Mouse (Mus musculus) CH12.LX (cell line): Measurements from ENCODE around the gene Zbtb22. TPM values are rescaled to one million over a fixed set of nuclear protein-coding genes. Genes with fewer than 3 reads are reported as not detected.
A peak's percentile ranks its signal among the peaks of the same experiment; 100 is the strongest.

ENCODE experiments used
- DNase-seq: peaks from one replicate; pipeline ENCODE4 v3.0.0-alpha.2; 2013; ENCODE audit errors: extremely low read depth
- H3K27ac ChIP-seq: 2 replicates; pipeline ENCODE4 v1.5.1; 2012; ENCODE audit warnings: low read depth, mild to moderate bottlenecking, control low read depth, moderate library complexity; ENCODE audit not compliant: insufficient read depth
- H3K27me3 ChIP-seq: replicated peaks from 2 replicates; pipeline ENCODE3; 2012; ENCODE audit warnings: inconsistent platforms
- H3K36me3 ChIP-seq, 2 experiments: replicated peaks in 1 of 2; 2 replicates each; pipeline versions ENCODE3 to v1.6.1; 2012; ENCODE audit warnings: inconsistent platforms in 1 of 2, low read length in 1 of 2, mild to moderate bottlenecking in 1 of 2, mixed read lengths in 1 of 2, moderate library complexity in 1 of 2; ENCODE audit not compliant: control insufficient read depth in 1 of 2, insufficient read depth in 1 of 2
- H3K4me1 ChIP-seq, 2 experiments: 2 replicates each; pipeline ENCODE4 v1.6.1; 2012; ENCODE audit warnings: inconsistent platforms in 1 of 2, moderate library complexity in 1 of 2; ENCODE audit not compliant: insufficient read depth in 2 of 2, control insufficient read depth in 1 of 2
- H3K4me2 ChIP-seq: 2 replicates; pipeline ENCODE4 v1.6.1; 2012; ENCODE audit warnings: low read depth, mild to moderate bottlenecking, control low read depth; ENCODE audit not compliant: poor library complexity, insufficient read depth, severe bottlenecking
- H3K4me3 ChIP-seq, 3 experiments: fragments of 150-350 bp in 1 of 3; sonication (generic) in 1 of 3; replicated peaks in 1 of 3; 2 replicates each; pipeline versions ENCODE3 to v1.5.1; 2011 to 2012; ENCODE audit warnings: low read depth in 2 of 3, low read length in 2 of 3, mild to moderate bottlenecking in 2 of 3, moderate library complexity in 2 of 3, control low read depth in 1 of 3, improper control_type of control experiment in 1 of 3, inconsistent platforms in 1 of 3, mixed read lengths in 1 of 3; ENCODE audit not compliant: poor library complexity in 1 of 3
- H3K79me2 ChIP-seq: replicated peaks from 2 replicates; pipeline ENCODE4 v1.6.1; 2012; ENCODE audit warnings: mild to moderate bottlenecking, moderate library complexity; ENCODE audit not compliant: control insufficient read depth, poor library complexity, insufficient read depth, severe bottlenecking; ENCODE audit errors: extremely low read depth
- H3K9ac ChIP-seq: 2 replicates; pipeline ENCODE4 v1.6.1; 2012; ENCODE audit warnings: low read depth, mild to moderate bottlenecking, control low read depth, moderate library complexity; ENCODE audit not compliant: insufficient read depth
- H3K9me3 ChIP-seq: replicated peaks from 2 replicates; pipeline ENCODE3; 2012; ENCODE audit warnings: low read length, inconsistent platforms, mixed read lengths
- BHLHE40 ChIP-seq: IDR thresholded peaks from 2 replicates; pipeline ENCODE4 v1.6.1; 2011; ENCODE audit warnings: mild to moderate bottlenecking, low read depth, low read length, improper control_type of control experiment
- CHD2 ChIP-seq: IDR thresholded peaks from 2 replicates; pipeline ENCODE4 v1.6.1; 2011; ENCODE audit warnings: low read length, improper control_type of control experiment
- CTCF ChIP-seq, 2 experiments: IDR thresholded peaks in 1 of 2; conservative IDR thresholded peaks in 1 of 2; 2 replicates each; pipeline ENCODE4 v1.5.1; 2011 to 2012; ENCODE audit warnings: low read depth in 2 of 2, low read length in 2 of 2, improper control_type of control experiment in 1 of 2, inconsistent platforms in 1 of 2, mild to moderate bottlenecking in 1 of 2, moderate library complexity in 1 of 2
- ELF1 ChIP-seq: IDR thresholded peaks from 2 replicates; pipeline ENCODE4 v1.6.1; 2014; ENCODE audit warnings: low read depth, mild to moderate bottlenecking, inconsistent platforms, low read length, improper control_type of control experiment
- GABPA ChIP-seq: IDR thresholded peaks from 2 replicates; pipeline ENCODE4 v1.6.1; 2012; ENCODE audit warnings: low read depth, low read length, improper control_type of control experiment, inconsistent platforms; ENCODE audit not compliant: insufficient replicate concordance
- IRF4 ChIP-seq: IDR thresholded peaks from 2 replicates; pipeline ENCODE4 v1.6.1; 2014; ENCODE audit warnings: low read depth, mild to moderate bottlenecking, inconsistent platforms, low read length, improper control_type of control experiment
- JUN ChIP-seq: IDR thresholded peaks from 2 replicates; pipeline ENCODE4 v1.6.1; 2011; ENCODE audit warnings: low read depth, mild to moderate bottlenecking, low read length, improper control_type of control experiment, moderate library complexity; ENCODE audit not compliant: insufficient read depth
- JUND ChIP-seq: conservative IDR thresholded peaks from 2 replicates; pipeline ENCODE4 v1.6.1; 2011; ENCODE audit warnings: low read depth, low read length, improper control_type of control experiment
- MAFK ChIP-seq: IDR thresholded peaks from 2 replicates; pipeline ENCODE4 v1.6.1; 2011; ENCODE audit warnings: low read length, improper control_type of control experiment; ENCODE audit not compliant: insufficient replicate concordance
- MAX ChIP-seq: IDR thresholded peaks from 2 replicates; pipeline ENCODE4 v1.6.1; 2011; ENCODE audit warnings: low read length, improper control_type of control experiment
- MAZ ChIP-seq: IDR thresholded peaks from 2 replicates; pipeline ENCODE4 v1.6.1; 2012; ENCODE audit warnings: low read depth, mild to moderate bottlenecking, inconsistent platforms, low read length, improper control_type of control experiment, moderate library complexity
- MXI1 ChIP-seq: IDR thresholded peaks from 2 replicates; pipeline ENCODE4 v1.6.1; 2011; ENCODE audit warnings: mild to moderate bottlenecking, low read depth, low read length, improper control_type of control experiment
- NELFE ChIP-seq: IDR thresholded peaks from 2 replicates; pipeline ENCODE4 v1.6.1; 2011; ENCODE audit warnings: low read depth, low read length, improper control_type of control experiment
- NRF1 ChIP-seq: IDR thresholded peaks from 2 replicates; pipeline ENCODE4 v1.6.1; 2014; ENCODE audit warnings: low read depth, mild to moderate bottlenecking, inconsistent platforms, low read length, improper control_type of control experiment, moderate library complexity
- POLR2AphosphoS2 ChIP-seq: IDR thresholded peaks from 2 replicates; pipeline ENCODE4 v1.6.1; 2011; ENCODE audit warnings: low read depth, low read length, improper control_type of control experiment
- RAD21 ChIP-seq: IDR thresholded peaks from 2 replicates; pipeline ENCODE4 v1.6.1; 2011; ENCODE audit warnings: low read depth, mild to moderate bottlenecking, low read length, improper control_type of control experiment, moderate library complexity
- RCOR1 ChIP-seq: conservative IDR thresholded peaks from 2 replicates; pipeline ENCODE4 v1.6.1; 2012; ENCODE audit warnings: low read depth, mild to moderate bottlenecking, inconsistent platforms, low read length, improper control_type of control experiment
- SMC3 ChIP-seq: IDR thresholded peaks from 2 replicates; pipeline ENCODE4 v1.6.1; 2011; ENCODE audit warnings: low read depth, low read length, improper control_type of control experiment
- TBP ChIP-seq: conservative IDR thresholded peaks from 2 replicates; pipeline ENCODE4 v1.6.1; 2011; ENCODE audit warnings: low read depth, low read length, improper control_type of control experiment
- UBTF ChIP-seq: IDR thresholded peaks from 2 replicates; pipeline ENCODE4 v1.6.1; 2012; ENCODE audit warnings: low read depth, mild to moderate bottlenecking, inconsistent platforms, low read length, improper control_type of control experiment, moderate library complexity
- USF1 ChIP-seq: IDR thresholded peaks from 2 replicates; pipeline ENCODE4 v1.6.1; 2014; ENCODE audit warnings: low read depth, mild to moderate bottlenecking, inconsistent platforms, low read length, improper control_type of control experiment
- ZC3H11A ChIP-seq: IDR thresholded peaks from 2 replicates; pipeline ENCODE4 v1.6.1; 2012; ENCODE audit warnings: low read depth, mild to moderate bottlenecking, inconsistent platforms, low read length, improper control_type of control experiment
- ZKSCAN1 ChIP-seq: IDR thresholded peaks from 2 replicates; pipeline ENCODE4 v1.6.1; 2012; ENCODE audit warnings: low read depth, inconsistent platforms, low read length, improper control_type of control experiment, borderline replicate concordance
- ZMIZ1 ChIP-seq: IDR thresholded peaks from 2 replicates; pipeline ENCODE4 v1.6.1; 2012; ENCODE audit warnings: low read depth, mild to moderate bottlenecking, inconsistent platforms, low read length, improper control_type of control experiment
- dilution Hi-C: fragments of 300-500 bp; cut with MboI; formaldehyde crosslinking; loops from 2 replicates; pipeline ENCODE4 v1.14.3; 2020; ENCODE audit warnings: low sequenced_read_pairs; ENCODE audit not compliant: extremely low pct_unique_long_range_greater_than_20kb, extremely low pct_ligation_motif_present
- in situ Hi-C: fragments of 300-500 bp; cut with MboI; formaldehyde crosslinking; loops from 3 replicates; pipeline ENCODE4 v1.14.3; 2019; ENCODE audit warnings: low sequenced_read_pairs, low pct_ligation_motif_present, low pct_unique_long_range_greater_than_20kb, mixed read lengths
- polyA plus RNA-seq: library from polyadenylated mRNA; unstranded; fragments of >175 nt; gene quantifications from 2 replicates; pipeline ENCODE4 v1.2.1, GENCODE M21; 2012; ENCODE audit warnings: low read depth; ENCODE audit not compliant: insufficient read length
- total RNA-seq, 2 experiments: library from RNA; depleted of rRNA; stranded (reverse); fragments of 300-350 nt in 1 of 2; fragments of >200 nt in 1 of 2; gene quantifications; 2 replicates each; pipeline ENCODE4 v1.2.3; 2012 to 2014

Zbtb22 gene
- total and polyA plus RNA-seq, 3 experiments = 11.7 to 23.5 (median 20.3) TPM

DNA sequence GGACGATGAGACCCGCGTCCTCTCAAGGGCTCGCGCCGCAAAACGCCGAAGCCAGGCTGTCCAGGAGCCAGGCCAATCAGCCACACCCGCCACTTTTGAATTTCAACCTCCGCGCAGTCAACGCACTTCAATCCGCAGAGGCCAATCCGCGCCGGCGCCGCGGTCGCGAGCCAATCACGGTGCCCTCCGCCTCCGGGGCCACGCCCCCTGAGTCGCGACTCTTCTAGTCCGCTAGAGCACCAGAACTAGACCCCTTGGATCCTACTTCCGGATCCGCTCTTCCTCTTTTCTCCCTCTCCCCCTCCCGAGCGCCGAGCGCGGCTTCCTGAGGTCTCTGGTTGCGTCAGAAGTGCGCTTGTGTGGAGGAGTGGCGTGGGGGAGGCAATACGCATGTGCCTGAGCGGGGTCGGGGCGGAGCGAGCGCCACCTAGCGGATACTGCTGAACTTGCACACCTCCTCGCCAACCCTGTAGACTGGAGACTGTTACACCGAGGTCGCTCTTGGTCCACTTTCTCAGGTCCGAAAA is 25.1 kb upstream of the Zbtb22 start, which contains the start of gene Kifc1 (continued):
- TF ChIP-seq MAFK (0 out of 2 replicates have a peak, but pooled peaks have one; percentile 30), GABPA (peak; percentile 45; the same call in 1 of the 2 replicates), ZMIZ1 (0 out of 2 replicates have a peak, but pooled peaks have one; percentile 22), NRF1 (peak; percentile 90), MAX (peak; percentile 93), MXI1 (peak; percentile 79; the same call in 1 of the 2 replicates), RCOR1 (0 out of 2 replicates have a peak, but pooled peaks have one; percentile 36), CTCF (conservative IDR thresholded peaks at IDR 0.05 in 1 of 2, IDR thresholded peaks at IDR 0.05 in 1 of 2; ENCODE audit: low read depth in 2 of 2, low read length in 2 of 2) (peak; percentile 58 to 91), ZKSCAN1 (no peak), TBP (peak; percentile 54; the same call in 1 of the 2 replicates), BHLHE40 (peak; percentile 68), USF1 (no peak), POLR2AphosphoS2 (no peak; the same call in 1 of the 2 replicates), ZC3H11A (no peak)
- TF ChIP-seq, all 38 proteins: peak for 26

- H3K4me2 ChIP-seq = no peak overlapping the region
- peaks cover 0 to 11% of the 10 kb centered on the region in 2 experiments; a peak in 1 of 4 replicates for H3K4me1 ChIP-seq
- H3K36me3 ChIP-seq = peaks cover 3 to 5% of the 10 kb centered on the region in 2 experiments
- no peaks in the 10 kb centered on the region for H3K9me3 ChIP-seq
- TF ChIP-seq MAZ = no peak
- TF ChIP-seq RCOR1 = no peak
- no peak for TF ChIP-seq TBP
- no peak for TF ChIP-seq JUND
- no peak for TF ChIP-seq ELF1
- no peak for TF ChIP-seq IRF4
- no peak for TF ChIP-seq NRF1
- no peak for TF ChIP-seq UBTF
- TF ChIP-seq SMC3 = no peak
- TF ChIP-seq JUN = no peak
- no peak for TF ChIP-seq ZMIZ1
- TF ChIP-seq BHLHE40 = no peak
- TF ChIP-seq CHD2 = no peak
- TF ChIP-seq MXI1 = no peak
- TF ChIP-seq NELFE = no peak
- TF ChIP-seq GABPA = no peak
- no peak for TF ChIP-seq ZC3H11A
- no peak for TF ChIP-seq RAD21
- dilution Hi-C loops (no loop called here), in situ Hi-C loops (no loop called here)
- no peak overlapping the region for H3K4me3 ChIP-seq
- no peak overlapping the region for H3K27ac ChIP-seq
- H3K27me3 ChIP-seq = peaks cover 3% of the 10 kb centered on the region
- H3K9ac ChIP-seq = no peak overlapping the region
- no peak for DNase-seq
- H3K79me2 ChIP-seq = peaks cover 27% of the 10 kb centered on the region
Observed at GRCm38 (mm10) chr17:33891357-33891756, 24.3 kb upstream of the Zbtb22 start.
